Mouse (Mus musculus): Measurements from ENCODE around the gene Gripap1. TPM values are rescaled to one million over a fixed set of nuclear protein-coding genes. Genes with fewer than 3 reads are reported as not detected.

Gene Gripap1
- polyA plus RNA-seq, 1 experiment, result 53.9 TPM

- DNase-seq (ENCODE audit: low read depth in 1 of 2, low spot score in 2 of 2), result no peak
- WGBS, result 53% methylated on average over 2 of the region's 2 CpGs
- Histone ChIP-seq H3K4me3 (ENCODE audit: extremely low read depth, insufficient read depth, insufficient read length) (no peak overlapping the region), H3K27me3 (ENCODE audit: control insufficient read depth, insufficient read depth, low read length) (no peaks in the 10 kb centered on the region), H3K36me3 (ENCODE audit: control insufficient read depth, insufficient read depth, low read length) (peaks cover 7% of the 10 kb centered on the region), H3K27ac (ENCODE audit: insufficient read depth, low read length) (no peak overlapping the region), H3K4me1 (ENCODE audit: control insufficient read depth, insufficient read depth, insufficient read length) (peaks cover 13% of the 10 kb centered on the region)
- TF ChIP-seq POLR2A (IDR thresholded peaks at IDR 0.05; ENCODE audit: low read depth, low read length) (no peak), CTCF (IDR thresholded peaks at IDR 0.05; ENCODE audit: extremely low read depth, insufficient read depth, insufficient read length, insufficient replicate concordance) (no peak)
These were observed 78.9 kb downstream of the Gripap1 start for GRCm38 (mm10) chrX:7868506-7868905.

GRCm38 (mm10) chrX:7869826-7870225 lies 80.3 kb downstream of the Gripap1 start:
- WGBS, result 78% methylated on average over 3 of the region's 3 CpGs
- peaks cover 13% of the 10 kb centered on the region for H3K36me3 ChIP-seq (ENCODE audit: control insufficient read depth, insufficient read depth, low read length)
- H3K4me3 ChIP-seq (ENCODE audit: extremely low read depth, insufficient read depth, insufficient read length), result no peak overlapping the region
- H3K27ac ChIP-seq (ENCODE audit: insufficient read depth, low read length), result no peak overlapping the region
- peaks cover 11% of the 10 kb centered on the region for H3K4me1 ChIP-seq (ENCODE audit: control insufficient read depth, insufficient read depth, insufficient read length)
- DNase-seq (ENCODE audit: low read depth in 1 of 2, low spot score in 2 of 2), result no peak
- TF ChIP-seq POLR2A (IDR thresholded peaks at IDR 0.05; ENCODE audit: low read depth, low read length), result no peak
- H3K27me3 ChIP-seq (ENCODE audit: control insufficient read depth, insufficient read depth, low read length), result no peaks in the 10 kb centered on the region

Other genes with a start within 250 kb of the Gripap1 start
- gene Foxp3, start 216.1 kb upstream of the Gripap1 start, polyA plus RNA-seq (2012; rRNA removed), result 5.7 and 10.5 TPM in 2 replicates
- gene Ppp1r3f, start 215.5 kb upstream of the Gripap1 start, polyA plus RNA-seq (2012; rRNA removed), result 4.0 and 6.8 TPM in 2 replicates
- 15.1 and 19.9 TPM in 2 replicates for gene Ccdc22, start 184.2 kb upstream of the Gripap1 start, polyA plus RNA-seq (2012; rRNA removed)
- gene Cacna1f, start 182.7 kb upstream of the Gripap1 start, polyA plus RNA-seq (2012; rRNA removed), result 0.07 and 0.09 TPM in 2 replicates
- gene Syp, start 151.3 kb upstream of the Gripap1 start, polyA plus RNA-seq (2012; rRNA removed), result 2.4 and 3.2 TPM in 2 replicates
- 27.1 and 30.6 TPM in 2 replicates for gene Prickle3, start 132.5 kb upstream of the Gripap1 start, polyA plus RNA-seq (2012; rRNA removed)
- 88.2 and 90.0 TPM in 2 replicates for gene Plp2, start 118.4 kb upstream of the Gripap1 start, polyA plus RNA-seq (2012; rRNA removed)
- gene Magix, start 108.5 kb upstream of the Gripap1 start, polyA plus RNA-seq (2012; rRNA removed), result 0.29 and 0.52 TPM in 2 replicates
- gene Gpkow, start 92.6 kb upstream of the Gripap1 start, polyA plus RNA-seq (2012; rRNA removed), result 6.1 and 6.2 TPM in 2 replicates
- gene Wdr45, start 75.4 kb upstream of the Gripap1 start, polyA plus RNA-seq (2012; rRNA removed), result 38.4 and 41.7 TPM in 2 replicates
- gene Gm45208, start 67.5 kb upstream of the Gripap1 start, polyA plus RNA-seq (2012; rRNA removed), result 0.13 and 0.75 TPM in 2 replicates
- gene Praf2, start 61.3 kb upstream of the Gripap1 start, polyA plus RNA-seq (2012; rRNA removed), result 26.0 and 33.7 TPM in 2 replicates
- 1.6 and 1.7 TPM in 2 replicates for gene Ccdc120, start 38.9 kb upstream of the Gripap1 start, polyA plus RNA-seq (2012; rRNA removed)
- 23.3 and 24.6 TPM in 2 replicates for gene Tfe3, start 27.2 kb upstream of the Gripap1 start, polyA plus RNA-seq (2012; rRNA removed)
- 1.4 and 1.6 TPM in 2 replicates for gene Kcnd1, start 32.5 kb downstream of the Gripap1 start, polyA plus RNA-seq (2012; rRNA removed)
- gene Otud5, start 51.6 kb downstream of the Gripap1 start, polyA plus RNA-seq (2012; rRNA removed), result 54.8 and 61.6 TPM in 2 replicates
- 40.1 and 75.0 TPM in 2 replicates for gene Pim2, start 88.5 kb downstream of the Gripap1 start, polyA plus RNA-seq (2012; rRNA removed)
- 34.7 and 49.5 TPM in 2 replicates for gene Slc35a2, start 94.3 kb downstream of the Gripap1 start, polyA plus RNA-seq (2012; rRNA removed)
- gene Pqbp1, start 109.5 kb downstream of the Gripap1 start, polyA plus RNA-seq (2012; rRNA removed), result 79.1 and 83.1 TPM in 2 replicates
- 36.2 and 39.2 TPM in 2 replicates for gene Timm17b, start 109.6 kb downstream of the Gripap1 start, polyA plus RNA-seq (2012; rRNA removed)
- gene Gm10491, start 118.1 kb downstream of the Gripap1 start, polyA plus RNA-seq (2012; rRNA removed), result not detected in 2 replicates
- gene Gm10490, start 119.8 kb downstream of the Gripap1 start, polyA plus RNA-seq (2012; rRNA removed), result not detected in 2 replicates
- gene Pcsk1n, start 130.1 kb downstream of the Gripap1 start, polyA plus RNA-seq (2012; rRNA removed), result 0.15 and 0.16 TPM in 2 replicates
- gene Eras, start 138.8 kb downstream of the Gripap1 start, polyA plus RNA-seq (2012; rRNA removed), result not detected in 2 replicates
- 16.9 and 17.2 TPM in 2 replicates for gene Hdac6, start 158.1 kb downstream of the Gripap1 start, polyA plus RNA-seq (2012; rRNA removed)
- gene Gata1, start 188.3 kb downstream of the Gripap1 start, polyA plus RNA-seq (2012; rRNA removed), result 25.7 and 32.0 TPM in 2 replicates
- not detected in 2 replicates for gene Glod5, start 228.7 kb downstream of the Gripap1 start, polyA plus RNA-seq (2012; rRNA removed)

All from spleen, adult 2 months (tissue).